Mouse (Mus musculus): ENCODE results near the gene Tiam2. TPM values are rescaled to one million over a fixed set of nuclear protein-coding genes. Genes with fewer than 3 reads are reported as not detected.

The Tiam2 gene
- polyA plus RNA-seq, 1 experiment from 2014 or later: 0.56 TPM

- 30% methylated on average over 3 of the region's 3 CpGs for WGBS (ENCODE audit: insufficient replicate concordance)
- TF ChIP-seq CTCF (IDR thresholded peaks at IDR 0.05; ENCODE audit: low read depth): peak; percentile 63
- TF ChIP-seq EP300 (IDR thresholded peaks at IDR 0.05; ENCODE audit: low read depth): no peak
- Histone ChIP-seq H3K27ac (ENCODE audit: low read depth) (no peak overlapping the region), H3K9ac (replicated peaks) (no peak overlapping the region), H3K27me3 (ENCODE audit: insufficient read depth, low read length) (no peaks in the 10 kb centered on the region), H3K9me3 (ENCODE audit: low read length) (no peaks in the 10 kb centered on the region), H3K4me2 (ENCODE audit: low read depth, low read length) (no peak overlapping the region), H3K36me3 (replicated peaks; ENCODE audit: insufficient read depth, low read length) (no peaks in the 10 kb centered on the region), H3K4me1 (ENCODE audit: insufficient read depth) (peaks cover 6% of the 10 kb centered on the region; the same call in 1 of the 2 replicates), H3K4me3 (ENCODE audit: low read depth, low read length) (no peak overlapping the region)
- DNase-seq (peak; percentile 60), ATAC-seq (no peak)
Measured at GRCm38 (mm10) chr17:3498086-3498485, 171.7 kb downstream of the Tiam2 start.

DNA sequence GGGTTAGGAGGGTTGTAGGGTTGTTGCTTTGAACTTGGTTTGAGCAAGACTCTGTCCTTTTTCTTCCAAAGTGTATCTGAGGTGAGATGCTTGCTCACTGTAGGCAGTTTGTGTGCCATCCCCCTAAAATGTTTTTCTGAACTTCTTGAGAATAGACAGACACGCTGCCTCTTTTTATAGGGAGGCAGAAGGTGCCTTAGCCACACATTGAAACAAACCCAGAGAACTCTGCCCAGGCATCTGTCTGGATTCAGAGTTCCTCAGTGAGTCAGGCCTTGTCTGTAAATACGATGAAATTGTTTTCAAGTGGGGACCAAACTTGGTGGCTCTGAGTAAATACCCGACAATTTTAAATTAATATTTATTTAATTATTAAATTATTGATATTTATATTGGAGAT, 172.2 kb downstream of the Tiam2 start:
- Histone ChIP-seq H3K27me3 (ENCODE audit: insufficient read depth, low read length) (no peaks in the 10 kb centered on the region), H3K4me1 (ENCODE audit: insufficient read depth) (peaks cover 6% of the 10 kb centered on the region; the same call in 1 of the 2 replicates), H3K36me3 (replicated peaks; ENCODE audit: insufficient read depth, low read length) (no peaks in the 10 kb centered on the region), H3K9me3 (ENCODE audit: low read length) (no peaks in the 10 kb centered on the region), H3K4me2 (ENCODE audit: low read depth, low read length) (no peak overlapping the region), H3K9ac (replicated peaks) (no peak overlapping the region), H3K27ac (ENCODE audit: low read depth) (no peak overlapping the region), H3K4me3 (ENCODE audit: low read depth, low read length) (no peak overlapping the region)
- no peak for DNase-seq
- TF ChIP-seq CTCF (IDR thresholded peaks at IDR 0.05; ENCODE audit: low read depth) (no peak), EP300 (IDR thresholded peaks at IDR 0.05; ENCODE audit: low read depth) (no peak)
- ATAC-seq: no peak
- WGBS (ENCODE audit: insufficient replicate concordance): 82% methylated on average over 3 of the region's 3 CpGs

GRCm38 (mm10) chr17:3499468-3499867, 173.1 kb downstream of the Tiam2 start:
- Histone ChIP-seq H3K36me3 (replicated peaks; ENCODE audit: insufficient read depth, low read length) (no peaks in the 10 kb centered on the region), H3K27ac (ENCODE audit: low read depth) (no peak overlapping the region), H3K9ac (replicated peaks) (no peak overlapping the region), H3K9me3 (ENCODE audit: low read length) (no peaks in the 10 kb centered on the region), H3K4me2 (ENCODE audit: low read depth, low read length) (no peak overlapping the region), H3K4me3 (ENCODE audit: low read depth, low read length) (no peak overlapping the region), H3K4me1 (ENCODE audit: insufficient read depth) (peaks cover 6% of the 10 kb centered on the region; the same call in 1 of the 2 replicates), H3K27me3 (ENCODE audit: insufficient read depth, low read length) (no peaks in the 10 kb centered on the region)
- TF ChIP-seq EP300 (IDR thresholded peaks at IDR 0.05; ENCODE audit: low read depth): no peak
- WGBS (ENCODE audit: insufficient replicate concordance): 85% methylated on average over 8 of the region's 8 CpGs
- DNase-seq: no peak
- ATAC-seq: no peak

DNA sequence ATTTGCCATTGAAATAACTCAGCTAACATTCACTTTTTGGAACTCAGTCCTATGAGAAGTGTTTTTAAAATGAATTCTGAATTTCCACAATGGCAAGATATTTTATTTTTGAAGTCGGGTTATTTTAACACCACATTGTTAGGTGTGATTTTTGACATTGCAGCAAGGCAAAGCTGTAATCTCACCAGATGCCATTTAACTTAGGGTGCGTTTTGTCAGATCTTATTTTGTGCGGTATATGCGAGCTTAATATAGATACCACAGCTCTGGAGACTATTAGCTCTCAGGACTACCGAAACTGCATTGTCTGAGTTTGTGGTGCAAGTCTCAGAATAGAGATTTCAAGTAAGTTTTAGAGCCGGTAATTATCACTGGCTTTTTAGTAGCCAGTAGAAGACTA, 173.7 kb downstream of the Tiam2 start:
- H3K27ac ChIP-seq (ENCODE audit: low read depth): no peak overlapping the region
- H3K4me2 ChIP-seq (ENCODE audit: low read depth, low read length): no peak overlapping the region
- H3K4me1 ChIP-seq (ENCODE audit: insufficient read depth): peaks cover 4% of the 10 kb centered on the region; the same call in 1 of the 2 replicates
- no peaks in the 10 kb centered on the region for H3K36me3 ChIP-seq (replicated peaks; ENCODE audit: insufficient read depth, low read length)
- ATAC-seq (no peak), DNase-seq (no peak)
- no peaks in the 10 kb centered on the region for H3K9me3 ChIP-seq (ENCODE audit: low read length)
- no peak overlapping the region for H3K4me3 ChIP-seq (ENCODE audit: low read depth, low read length)
- TF ChIP-seq CTCF (IDR thresholded peaks at IDR 0.05; ENCODE audit: low read depth) (no peak), EP300 (IDR thresholded peaks at IDR 0.05; ENCODE audit: low read depth) (no peak)
- 81% methylated on average over 6 of the region's 6 CpGs for WGBS (ENCODE audit: insufficient replicate concordance)
- no peak overlapping the region for H3K9ac ChIP-seq (replicated peaks)
- H3K27me3 ChIP-seq (ENCODE audit: insufficient read depth, low read length): no peaks in the 10 kb centered on the region

DNA sequence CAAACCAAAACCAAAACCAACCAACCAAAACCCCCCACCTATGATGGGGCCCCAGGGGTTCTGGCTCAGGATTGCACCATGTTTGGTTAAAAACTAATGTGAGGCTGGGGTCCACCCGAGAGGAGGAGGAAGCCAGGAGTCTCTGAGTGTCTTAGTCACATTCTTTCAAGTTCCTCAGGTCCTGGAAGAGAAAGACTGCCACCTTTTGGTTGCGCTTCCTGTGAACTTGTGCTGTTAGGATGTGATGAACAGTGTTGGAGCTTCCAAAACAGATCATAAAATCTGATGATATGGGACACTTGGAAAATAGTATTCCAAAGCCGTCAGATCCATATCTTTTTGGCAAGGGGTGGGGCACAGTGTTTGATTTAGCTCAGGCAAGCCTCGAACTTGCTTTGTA, 174.6 kb downstream of the Tiam2 start:
- Histone ChIP-seq H3K27ac (ENCODE audit: low read depth) (no peak overlapping the region), H3K27me3 (ENCODE audit: insufficient read depth, low read length) (no peaks in the 10 kb centered on the region), H3K4me2 (ENCODE audit: low read depth, low read length) (no peak overlapping the region), H3K36me3 (replicated peaks; ENCODE audit: insufficient read depth, low read length) (no peaks in the 10 kb centered on the region), H3K9me3 (ENCODE audit: low read length) (no peaks in the 10 kb centered on the region), H3K9ac (replicated peaks) (no peak overlapping the region), H3K4me3 (ENCODE audit: low read depth, low read length) (no peak overlapping the region), H3K4me1 (ENCODE audit: insufficient read depth) (no peaks in the 10 kb centered on the region)
- TF ChIP-seq CTCF (IDR thresholded peaks at IDR 0.05; ENCODE audit: low read depth) (0 out of 2 replicates have a peak, but pooled peaks have one; percentile 25), EP300 (IDR thresholded peaks at IDR 0.05; ENCODE audit: low read depth) (no peak)
- WGBS (ENCODE audit: insufficient replicate concordance): 75% methylated on average over 4 of the region's 4 CpGs
- DNase-seq (no peak), ATAC-seq (no peak)

GRCm38 (mm10) chr17:3505711-3506110, 179.3 kb downstream of the Tiam2 start:
- DNase-seq (no peak), ATAC-seq (no peak)
- H3K4me2 ChIP-seq (ENCODE audit: low read depth, low read length): no peak overlapping the region
- TF ChIP-seq EP300 (IDR thresholded peaks at IDR 0.05; ENCODE audit: low read depth) (no peak), CTCF (IDR thresholded peaks at IDR 0.05; ENCODE audit: low read depth) (no peak)
- no peak overlapping the region for H3K27ac ChIP-seq (ENCODE audit: low read depth)
- WGBS (ENCODE audit: insufficient replicate concordance): 71% methylated on average over 1 of the region's 1 CpGs
- no peaks in the 10 kb centered on the region for H3K4me1 ChIP-seq (ENCODE audit: insufficient read depth)
- H3K9ac ChIP-seq (replicated peaks): no peak overlapping the region
- H3K27me3 ChIP-seq (ENCODE audit: insufficient read depth, low read length): no peaks in the 10 kb centered on the region
- H3K36me3 ChIP-seq (replicated peaks; ENCODE audit: insufficient read depth, low read length): no peaks in the 10 kb centered on the region
- H3K9me3 ChIP-seq (ENCODE audit: low read length): no peaks in the 10 kb centered on the region
- no peak overlapping the region for H3K4me3 ChIP-seq (ENCODE audit: low read depth, low read length)

DNA sequence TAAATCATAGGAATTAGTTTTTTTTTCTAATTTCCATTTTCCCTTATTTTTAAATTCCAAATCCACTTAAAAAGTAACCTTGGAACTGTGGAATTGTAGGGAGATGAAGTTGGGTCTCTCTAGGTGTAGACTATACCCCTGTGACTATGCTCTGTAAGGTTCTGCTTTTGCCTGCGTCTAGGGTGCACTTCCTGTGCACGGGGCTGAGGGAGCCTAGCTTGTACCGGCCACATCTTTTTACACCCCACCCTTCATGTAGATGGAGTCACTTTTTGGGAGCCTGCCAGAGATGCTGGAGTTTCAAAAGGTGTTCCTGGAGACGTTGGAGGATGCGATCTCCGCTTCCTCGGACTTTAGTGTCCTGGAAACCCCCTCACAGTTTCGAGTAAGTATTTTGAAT, 180.1 kb downstream of the Tiam2 start:
- no peak for TF ChIP-seq CTCF (IDR thresholded peaks at IDR 0.05; ENCODE audit: low read depth)
- TF ChIP-seq EP300 (IDR thresholded peaks at IDR 0.05; ENCODE audit: low read depth): no peak
- no peaks in the 10 kb centered on the region for H3K9me3 ChIP-seq (ENCODE audit: low read length)
- no peak overlapping the region for H3K9ac ChIP-seq (replicated peaks)
- no peaks in the 10 kb centered on the region for H3K27me3 ChIP-seq (ENCODE audit: insufficient read depth, low read length)
- DNase-seq (no peak), ATAC-seq (no peak)
- H3K27ac ChIP-seq (ENCODE audit: low read depth): no peak overlapping the region
- H3K36me3 ChIP-seq (replicated peaks; ENCODE audit: insufficient read depth, low read length): no peaks in the 10 kb centered on the region
- H3K4me2 ChIP-seq (ENCODE audit: low read depth, low read length): no peak overlapping the region
- H3K4me1 ChIP-seq (ENCODE audit: insufficient read depth): no peaks in the 10 kb centered on the region
- WGBS (ENCODE audit: insufficient replicate concordance): 62% methylated on average over 8 of the region's 8 CpGs
- no peak overlapping the region for H3K4me3 ChIP-seq (ENCODE audit: low read depth, low read length)

Measured in liver, postnatal 0 days (tissue).